Mouse (Mus musculus) lung, embryonic 16.5 days (tissue): ENCODE measurements around the gene Glra1. TPM values are rescaled to one million over a fixed set of nuclear protein-coding genes. Genes with fewer than 3 reads are reported as not detected.

Experiments used
- ATAC-seq: fragments of 200-750 bp; cut with Nextera tagmentation; 2 replicates; pipeline ENCODE4 v1.8.0; 2017; ENCODE audit warnings: low read depth, mild to moderate bottlenecking, moderate library complexity
- H3K27ac ChIP-seq: fragments of 300-500 bp; sonication (generic); 2 replicates; pipeline ENCODE4 v1.5.1; 2014; ENCODE audit warnings: mild to moderate bottlenecking, control low read depth, low read length
- H3K27me3 ChIP-seq: fragments of 300-500 bp; sonication (generic); 2 replicates; pipeline ENCODE4 v1.6.1; 2014; ENCODE audit warnings: low read depth, low read length, mixed read lengths; ENCODE audit not compliant: control insufficient read depth, insufficient read depth
- H3K36me3 ChIP-seq: fragments of 300-500 bp; sonication (generic); 2 replicates; pipeline ENCODE4 v1.6.1; 2014; ENCODE audit warnings: low read length; ENCODE audit not compliant: control insufficient read depth, insufficient read depth
- H3K4me1 ChIP-seq: fragments of 300-500 bp; sonication (generic); replicated peaks from 2 replicates; pipeline ENCODE4 v1.6.1; 2014; ENCODE audit warnings: low read length, mixed read lengths; ENCODE audit not compliant: control insufficient read depth, insufficient read depth
- H3K4me2 ChIP-seq: fragments of 300-500 bp; sonication (generic); 2 replicates; pipeline ENCODE4 v1.6.1; 2014; ENCODE audit warnings: low read depth, low read length, control low read depth
- H3K4me3 ChIP-seq: fragments of 300-500 bp; sonication (generic); 2 replicates; pipeline ENCODE4 v1.5.1; 2014; ENCODE audit warnings: mild to moderate bottlenecking, low read length, control low read depth
- H3K9ac ChIP-seq: fragments of 300-500 bp; sonication (generic); 2 replicates; pipeline ENCODE4 v1.6.1; 2014; ENCODE audit warnings: low read length, control low read depth
- H3K9me3 ChIP-seq: fragments of 300-500 bp; sonication (generic); 2 replicates; pipeline ENCODE4 v1.6.1; 2016; ENCODE audit warnings: low read length; ENCODE audit not compliant: control insufficient read depth
- WGBS: fragments of 180-500 bp; shearing (Covaris S2); extraction: QIAGEN DNeasy Blood & Tissue Kit; methylation state at CpG from one replicate; pipeline ENCODE4 v1.1.7; 2014; 5-methylcytosine and 5-hydroxymethylcytosine counted together
- polyA plus RNA-seq: library from polyadenylated mRNA; unstranded; fragments of >200 nt; fragmentation: Nextera tagmentation; extraction: Ambion mirVana; gene quantifications from 2 replicates; pipeline ENCODE4 v1.2.1, GENCODE M21; 2015

Gene Glra1
- polyA plus RNA-seq, 1 experiment from 2014 or later = not detected

DNA sequence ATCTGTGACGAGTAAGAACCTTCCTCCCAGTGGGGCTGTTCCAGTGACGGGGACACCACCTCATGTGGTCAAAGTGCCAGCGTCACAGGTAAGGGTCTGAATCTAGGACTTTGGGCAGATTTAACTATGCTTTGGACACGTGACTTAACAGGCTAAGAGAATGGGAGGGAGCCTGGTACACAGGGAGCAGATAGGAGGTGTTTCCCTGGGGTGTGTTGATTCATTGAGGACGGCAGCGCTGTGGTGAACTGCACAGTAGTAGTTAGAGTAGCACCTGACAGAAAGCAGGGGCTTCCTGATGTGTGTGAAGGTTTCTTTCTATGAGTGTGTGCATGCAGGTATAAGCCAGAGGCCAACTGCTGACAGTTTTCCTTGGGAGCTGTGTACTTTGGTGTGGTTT is 111.8 kb downstream of the Glra1 start:
- H3K4me3 ChIP-seq = no peak overlapping the region
- H3K4me1 ChIP-seq = no peaks in the 10 kb centered on the region
- 84% methylated on average over 6 of the region's 6 CpGs for WGBS
- H3K9me3 ChIP-seq = no peaks in the 10 kb centered on the region
- no peaks in the 10 kb centered on the region for H3K27me3 ChIP-seq
- H3K4me2 ChIP-seq = no peak overlapping the region
- no peak for ATAC-seq
- H3K36me3 ChIP-seq = peaks cover 62% of the 10 kb centered on the region
- H3K9ac ChIP-seq = no peak overlapping the region
- H3K27ac ChIP-seq = no peak overlapping the region

DNA sequence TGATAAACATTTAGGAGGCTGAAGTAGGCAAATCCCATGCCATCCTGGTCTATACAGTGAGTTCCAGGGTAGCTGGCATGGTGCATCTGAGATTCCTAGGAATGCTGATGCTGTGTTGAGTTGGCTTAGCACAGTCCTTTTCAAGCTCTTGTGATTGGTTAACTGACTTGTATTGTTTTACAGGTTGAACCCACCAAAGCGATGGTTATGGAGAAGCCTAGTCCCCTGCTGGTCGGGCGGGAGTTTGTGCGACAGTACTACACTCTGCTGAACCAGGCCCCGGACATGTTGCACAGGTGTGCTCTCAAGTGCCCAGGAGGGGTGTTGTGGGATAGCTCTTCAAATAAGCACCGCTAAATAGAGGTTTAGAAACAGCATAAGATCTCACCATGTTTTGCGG is 122.6 kb downstream of the Glra1 start:
- no peak overlapping the region for H3K27ac ChIP-seq
- ATAC-seq = no peak
- peaks cover 57% of the 10 kb centered on the region for H3K36me3 ChIP-seq
- no peak overlapping the region for H3K4me3 ChIP-seq
- no peaks in the 10 kb centered on the region for H3K27me3 ChIP-seq
- WGBS = 96% methylated on average over 7 of the region's 7 CpGs
- no peak overlapping the region for H3K4me2 ChIP-seq
- no peaks in the 10 kb centered on the region for H3K9me3 ChIP-seq
- H3K4me1 ChIP-seq = no peaks in the 10 kb centered on the region
- H3K9ac ChIP-seq = no peak overlapping the region

DNA sequence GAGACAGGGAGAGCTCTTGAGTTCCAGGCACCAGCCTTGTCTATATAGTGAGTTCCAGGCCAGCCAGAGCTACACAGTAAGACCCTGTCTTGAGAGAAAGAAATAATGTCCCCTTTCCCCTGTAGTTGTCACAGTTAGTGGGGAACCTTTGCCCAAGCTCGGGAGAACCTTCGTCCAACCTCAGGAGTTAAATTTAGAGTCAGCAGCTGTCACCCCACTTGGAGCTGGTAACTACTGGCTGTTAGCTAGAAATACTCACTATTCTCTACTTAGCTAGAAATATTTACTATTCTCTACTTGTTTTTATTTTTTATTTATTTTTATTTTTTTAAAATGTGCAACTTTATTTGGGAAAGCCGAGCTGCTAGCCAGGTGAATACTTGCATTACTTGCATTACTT is 134.8 kb downstream of the Glra1 start:
- no peak for ATAC-seq
- WGBS = 81% methylated on average over 3 of the region's 3 CpGs

DNA sequence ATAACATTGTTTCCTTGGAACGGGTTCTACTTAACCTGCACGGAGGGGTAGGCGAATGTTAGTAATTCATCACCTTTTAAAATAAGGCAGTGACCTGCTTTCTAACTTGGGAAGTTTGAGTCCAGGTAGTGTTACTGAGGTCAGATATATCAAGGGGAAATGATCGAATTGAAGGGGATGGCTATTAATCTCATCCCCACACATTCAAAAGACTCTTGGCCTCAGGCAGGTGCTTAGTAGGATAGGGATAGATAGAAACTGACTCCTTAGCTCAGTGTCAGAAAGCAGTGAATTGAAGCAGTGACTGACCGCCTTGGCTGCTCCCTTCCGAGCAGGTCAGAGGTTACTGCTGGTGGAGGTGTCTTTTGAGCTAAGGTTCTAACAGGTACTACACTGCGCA is 136.5 kb downstream of the Glra1 start:
- Histone ChIP-seq H3K27ac (no peak overlapping the region), H3K4me2 (peak overlapping the region; percentile 84), H3K9ac (peak overlapping the region; percentile 95), H3K36me3 (peaks cover 2% of the 10 kb centered on the region; the same call in 1 of the 2 replicates), H3K27me3 (no peaks in the 10 kb centered on the region), H3K9me3 (no peaks in the 10 kb centered on the region), H3K4me1 (peaks cover 23% of the 10 kb centered on the region), H3K4me3 (peak overlapping the region; percentile 95)
- ATAC-seq = no peak
- 83% methylated on average over 7 of the region's 7 CpGs for WGBS

More for the DNA sequence above, 134.8 kb downstream of the Glra1 start:
- no peaks in the 10 kb centered on the region for H3K27me3 ChIP-seq
- H3K9me3 ChIP-seq = no peaks in the 10 kb centered on the region
- peaks cover 21% of the 10 kb centered on the region for H3K4me1 ChIP-seq
- no peak overlapping the region for H3K9ac ChIP-seq
- H3K27ac ChIP-seq = no peak overlapping the region
- H3K4me3 ChIP-seq = no peak overlapping the region
- no peak overlapping the region for H3K4me2 ChIP-seq
- peaks cover 2% of the 10 kb centered on the region; the same call in 1 of the 2 replicates for H3K36me3 ChIP-seq

DNA sequence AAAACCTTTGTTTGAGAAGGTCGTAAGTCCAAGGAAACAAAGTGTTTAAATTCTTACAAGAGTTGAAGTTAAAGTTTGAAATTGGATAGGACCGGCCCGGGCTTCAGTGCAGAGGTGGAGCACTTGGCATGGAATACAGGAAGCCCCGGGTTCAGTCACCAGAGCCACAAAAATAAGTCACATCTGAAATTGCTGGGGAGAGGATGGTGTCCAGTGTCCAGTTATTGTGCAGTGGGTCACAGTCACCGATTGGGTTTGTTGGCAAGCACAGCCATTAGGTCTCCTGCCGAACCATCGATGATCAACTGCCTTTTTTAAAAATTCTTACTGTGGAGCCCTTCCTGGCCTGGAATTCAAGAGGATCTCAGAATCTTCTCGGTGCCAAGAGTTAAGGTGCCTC is 137.2 kb downstream of the Glra1 start:
- peak overlapping the region; percentile 95 for H3K4me3 ChIP-seq
- H3K9me3 ChIP-seq = no peaks in the 10 kb centered on the region
- peak overlapping the region; percentile 95 for H3K9ac ChIP-seq
- peak overlapping the region; percentile 84 for H3K4me2 ChIP-seq
- no peak overlapping the region for H3K27ac ChIP-seq
- 18% methylated on average over 8 of the region's 8 CpGs for WGBS
- ATAC-seq = no peak
- no peaks in the 10 kb centered on the region for H3K27me3 ChIP-seq
- peaks cover 2% of the 10 kb centered on the region; the same call in 1 of the 2 replicates for H3K36me3 ChIP-seq
- H3K4me1 ChIP-seq = peaks cover 23% of the 10 kb centered on the region

DNA sequence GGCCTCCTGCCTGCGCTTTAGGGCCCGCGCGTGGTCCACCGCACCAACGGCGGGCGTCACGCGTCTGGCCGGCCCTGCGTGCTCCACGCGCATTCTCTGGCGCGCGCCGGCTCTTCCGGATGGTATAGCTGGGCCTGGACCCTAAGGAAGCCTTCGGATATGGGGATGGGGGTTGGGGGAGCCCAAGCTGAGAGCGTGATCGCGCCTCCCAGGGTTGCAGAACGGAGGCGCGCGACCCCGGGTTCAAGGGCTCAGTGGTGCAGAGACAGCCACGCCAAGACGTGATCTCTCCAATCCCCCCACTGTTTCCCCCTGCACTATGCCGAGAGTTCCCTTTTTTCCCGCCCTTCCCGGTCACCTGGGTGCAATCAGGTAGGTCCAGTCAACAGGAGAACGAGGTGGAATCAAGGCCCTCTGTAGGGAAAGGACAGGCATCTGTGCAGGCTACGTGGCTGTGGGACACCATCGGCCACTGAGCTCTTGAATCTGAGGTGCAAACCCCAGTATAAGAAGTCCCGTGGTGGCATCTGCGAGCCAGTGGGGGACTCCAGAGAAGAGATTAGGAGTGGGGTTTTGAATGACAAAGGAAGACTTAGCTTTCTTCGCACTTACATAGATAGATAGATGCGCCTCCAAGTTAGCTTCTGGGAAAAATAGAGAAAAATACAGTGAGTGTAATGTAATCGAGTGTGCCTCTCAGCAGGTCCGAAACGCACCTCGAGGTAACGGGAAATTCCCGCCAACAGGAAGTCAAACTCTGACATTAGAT is 137.9 kb downstream of the Glra1 start:
- peak overlapping the region; percentile 86 for H3K27ac ChIP-seq
- ATAC-seq = no peak
- H3K4me2 ChIP-seq = peak overlapping the region; percentile 84
- peaks cover 23% of the 10 kb centered on the region for H3K4me1 ChIP-seq
- WGBS = under 1% methylated on average over 46 of the region's 46 CpGs
- H3K9ac ChIP-seq = peak overlapping the region; percentile 95
- peaks cover 2% of the 10 kb centered on the region; the same call in 1 of the 2 replicates for H3K36me3 ChIP-seq
- no peaks in the 10 kb centered on the region for H3K27me3 ChIP-seq
- H3K4me3 ChIP-seq = peak overlapping the region; percentile 95
- no peaks in the 10 kb centered on the region for H3K9me3 ChIP-seq

DNA sequence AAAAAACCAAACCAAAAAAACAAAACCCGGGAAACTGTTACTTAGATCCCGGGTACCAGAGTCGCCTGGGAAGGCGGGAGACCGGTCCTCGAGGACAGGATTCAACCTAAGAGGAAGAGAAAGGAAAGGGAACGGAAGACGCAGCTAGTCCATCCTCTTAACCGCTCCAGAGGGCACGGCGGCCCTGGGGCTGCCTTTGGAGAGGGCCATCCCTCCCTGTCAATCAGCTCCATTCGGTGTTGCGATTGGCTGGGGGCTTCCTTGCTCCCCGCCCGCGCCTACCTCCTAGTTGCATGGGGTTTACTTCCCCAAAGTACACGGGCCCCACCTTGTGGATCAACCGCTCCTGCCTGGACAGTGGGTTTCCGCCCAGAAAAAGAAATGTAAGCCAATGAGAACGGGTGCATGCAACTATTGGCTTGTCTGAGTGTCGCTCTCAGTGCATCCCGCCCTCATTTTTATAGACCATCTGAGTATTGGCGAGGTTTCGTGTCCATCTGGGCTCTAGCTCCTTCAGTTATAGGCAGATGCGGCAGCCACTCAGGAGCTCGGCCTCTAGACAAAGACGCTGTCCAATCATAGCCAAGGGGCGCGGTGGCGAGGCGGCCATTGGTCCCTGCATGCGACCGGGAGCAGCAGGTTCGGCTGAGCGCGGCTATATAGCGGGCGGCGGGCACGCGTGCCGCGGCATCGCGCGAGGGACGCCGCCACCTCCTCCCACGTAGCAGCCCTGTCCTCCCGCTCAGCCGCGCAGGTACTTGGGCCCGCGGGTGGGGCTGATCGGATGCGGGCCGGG is 138.8 kb downstream of the Glra1 start, which contains the start of gene G3bp1:
Gene G3bp1 (plus strand): TSS at position 638 of the 796 bp plus-strand sequence.
- Histone ChIP-seq H3K27me3 (no peaks in the 10 kb centered on the region), H3K9me3 (no peaks in the 10 kb centered on the region), H3K36me3 (peaks cover 2% of the 10 kb centered on the region; the same call in 1 of the 2 replicates), H3K9ac (peak within 1 kb of the TSS; percentile 95), H3K27ac (peak within 1 kb of the TSS; percentile 95), H3K4me2 (peak within 1 kb of the TSS; percentile 85), H3K4me3 (peak within 1 kb of the TSS; percentile 95), H3K4me1 (peaks cover 23% of the 10 kb centered on the region)
- ATAC-seq = peak; percentile 98
- under 1% methylated on average over 52 of the region's 57 CpGs for WGBS

DNA sequence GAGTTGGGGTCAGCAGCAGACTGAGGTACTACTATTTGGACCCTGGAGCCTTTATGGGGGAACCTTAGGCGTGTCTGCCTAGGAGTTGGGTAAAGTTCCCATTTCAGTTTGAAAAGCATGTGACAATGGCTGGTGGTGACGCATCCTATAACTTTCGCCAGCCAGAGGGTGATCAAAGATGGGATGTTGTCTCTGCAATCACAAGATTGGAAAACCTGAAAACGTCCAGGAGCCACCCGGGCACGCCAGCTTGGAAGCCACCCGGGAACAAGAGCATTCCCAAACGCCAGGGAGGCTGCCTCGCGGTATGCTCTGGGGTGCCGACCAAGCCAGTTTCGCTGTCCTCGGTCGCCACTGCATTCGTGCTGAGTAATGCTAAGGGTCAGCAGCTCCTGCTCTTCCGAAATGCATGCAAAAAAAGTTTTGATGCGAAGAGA is 139.4 kb downstream of the Glra1 start:
- peaks cover 2% of the 10 kb centered on the region; the same call in 1 of the 2 replicates for H3K36me3 ChIP-seq
- H3K9me3 ChIP-seq = no peaks in the 10 kb centered on the region
- no peaks in the 10 kb centered on the region for H3K27me3 ChIP-seq
- peak overlapping the region; percentile 85 for H3K4me2 ChIP-seq
- H3K4me3 ChIP-seq = peak overlapping the region; percentile 60
- H3K9ac ChIP-seq = peak overlapping the region; percentile 79
- peaks cover 19% of the 10 kb centered on the region for H3K4me1 ChIP-seq
- peak; percentile 10 for ATAC-seq
- WGBS = 3% methylated on average over 17 of the region's 17 CpGs
- peak overlapping the region; percentile 95 for H3K27ac ChIP-seq

DNA sequence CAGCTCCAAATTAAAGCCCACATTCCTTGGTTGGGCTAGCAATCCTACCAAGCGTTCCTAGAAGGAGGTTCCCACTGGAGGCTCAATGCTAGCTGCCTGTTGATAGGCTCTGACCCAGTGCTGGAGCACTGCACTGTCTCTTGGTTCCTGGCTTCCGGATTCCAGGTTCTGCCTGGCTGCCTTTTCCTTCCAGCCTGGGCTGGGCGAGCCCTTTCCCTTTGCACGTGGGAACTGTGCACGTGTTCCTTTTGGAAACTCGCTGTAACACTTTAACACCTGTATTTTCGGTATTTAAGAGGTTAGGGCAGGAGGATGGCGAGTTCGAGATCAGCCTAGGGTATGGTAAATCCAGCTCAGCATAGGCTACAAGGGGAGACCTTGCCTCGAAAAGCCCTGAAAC is 140.0 kb downstream of the Glra1 start:
- H3K27ac ChIP-seq = peak overlapping the region; percentile 95
- ATAC-seq = no peak
- H3K4me2 ChIP-seq = peak overlapping the region; percentile 85
- no peaks in the 10 kb centered on the region for H3K9me3 ChIP-seq
- H3K27me3 ChIP-seq = no peaks in the 10 kb centered on the region
- WGBS = 67% methylated on average over 10 of the region's 10 CpGs
- H3K4me1 ChIP-seq = peaks cover 16% of the 10 kb centered on the region
- peaks cover 2% of the 10 kb centered on the region; the same call in 1 of the 2 replicates for H3K36me3 ChIP-seq
- peak overlapping the region; percentile 60 for H3K4me3 ChIP-seq
- H3K9ac ChIP-seq = peak overlapping the region; percentile 79
